Mouse (Mus musculus) hindbrain, embryonic 10.5 days (tissue): ENCODE data around the gene Bmp2k. TPM values are rescaled to one million over a fixed set of nuclear protein-coding genes. Genes with fewer than 3 reads are reported as not detected.

Experiments
- DNase-seq: peaks from one replicate; pipeline ENCODE4 v3.0.0-alpha.2; 2017; ENCODE audit warnings: low spot score
- H3K27ac ChIP-seq: fragments of 300-500 bp; sonication (generic); 2 replicates; pipeline ENCODE4 v1.5.1; 2016; ENCODE audit warnings: mild to moderate bottlenecking, moderate library complexity
- H3K27me3 ChIP-seq: fragments of 300-500 bp; sonication (generic); 2 replicates; pipeline ENCODE4 v1.6.1; 2016; ENCODE audit warnings: mild to moderate bottlenecking; ENCODE audit not compliant: poor library complexity, insufficient read depth, severe bottlenecking
- H3K36me3 ChIP-seq: fragments of 300-500 bp; sonication (generic); 2 replicates; pipeline ENCODE4 v1.6.1; 2016; ENCODE audit warnings: mild to moderate bottlenecking, moderate library complexity
- H3K4me1 ChIP-seq: fragments of 300-500 bp; sonication (generic); replicated peaks from 2 replicates; pipeline ENCODE4 v1.6.1; 2016; ENCODE audit warnings: mild to moderate bottlenecking
- H3K4me3 ChIP-seq: fragments of 300-500 bp; sonication (generic); 2 replicates; pipeline ENCODE4 v1.5.1; 2016; ENCODE audit warnings: mild to moderate bottlenecking, moderate library complexity
- H3K9me3 ChIP-seq: fragments of 300-500 bp; sonication (generic); 2 replicates; pipeline ENCODE4 v1.6.1; 2016; ENCODE audit warnings: mild to moderate bottlenecking, moderate library complexity
- WGBS: fragments of 180-500 bp; shearing (Covaris S2); methylation state at CpG from one replicate; pipeline ENCODE4 v1.1.7; 2016; 5-methylcytosine and 5-hydroxymethylcytosine counted together
- polyA plus RNA-seq: library from polyadenylated mRNA; unstranded; fragments of >200 nt; fragmentation: Nextera tagmentation; extraction: Ambion mirVana; gene quantifications from 2 replicates; pipeline ENCODE4 v1.2.1, GENCODE M21; 2016

Gene Bmp2k
- polyA plus RNA-seq, 1 experiment from 2014 or later: 10.2 TPM

DNA sequence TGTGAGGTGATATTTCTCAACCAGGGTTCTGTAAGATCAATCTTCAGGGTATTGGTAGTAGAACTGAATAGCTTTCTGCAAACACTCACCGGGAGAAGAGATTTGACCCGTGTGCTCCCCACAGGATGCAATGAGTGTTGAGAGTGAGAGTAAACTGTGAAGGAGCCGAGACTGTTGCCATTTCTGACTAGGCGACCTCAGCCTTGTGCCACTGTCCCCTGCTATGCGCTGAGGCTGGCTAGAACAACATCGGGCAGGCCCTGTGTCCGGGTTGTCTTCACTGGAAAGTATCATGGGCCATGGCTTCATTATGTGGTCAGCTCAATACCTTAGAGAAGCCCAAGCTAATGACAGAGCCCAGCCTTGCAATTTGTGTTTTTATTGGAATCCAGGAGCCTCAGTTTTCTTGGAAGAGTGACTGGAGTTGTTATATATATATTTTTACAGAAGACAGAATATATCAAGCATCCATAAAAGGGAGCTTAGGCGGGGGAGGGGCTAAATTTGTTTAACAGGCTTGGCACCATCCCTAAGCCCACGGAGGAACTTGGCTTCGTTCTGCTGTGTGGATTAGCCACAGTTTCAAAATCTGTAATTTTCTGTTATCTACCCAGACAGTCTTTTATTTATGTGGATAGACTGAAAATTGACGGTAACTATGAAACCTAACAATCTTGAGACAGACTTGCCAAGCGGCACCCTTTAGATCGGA lies 18.0 kb upstream of the Bmp2k start:
- H3K9me3 ChIP-seq: no peaks in the 10 kb centered on the region
- H3K27ac ChIP-seq: no peak overlapping the region
- whole genome bisulfite sequencing: 42% methylated on average over 13 of the region's 13 CpGs
- H3K4me3 ChIP-seq: no peak overlapping the region
- H3K36me3 ChIP-seq: no peaks in the 10 kb centered on the region
- H3K27me3 ChIP-seq: peaks cover 3% of the 10 kb centered on the region; the same call in 1 of the 2 replicates
- no peak for DNase-seq
- H3K4me1 ChIP-seq: peaks cover 15% of the 10 kb centered on the region

- no peaks in the 10 kb centered on the region for H3K36me3 ChIP-seq
- no peak for DNase-seq
- no peaks in the 10 kb centered on the region for H3K9me3 ChIP-seq
- peaks cover 3% of the 10 kb centered on the region; the same call in 1 of the 2 replicates for H3K27me3 ChIP-seq
- 21% methylated on average over 15 of the region's 15 CpGs for WGBS
- peaks cover 15% of the 10 kb centered on the region for H3K4me1 ChIP-seq
- H3K4me3 ChIP-seq: no peak overlapping the region
- H3K27ac ChIP-seq: no peak overlapping the region
These were observed 17.4 kb upstream of the Bmp2k start for GRCm38 (mm10) chr5:96980008-96980634.

GRCm38 (mm10) chr5:96981987-96982386 lies 15.5 kb upstream of the Bmp2k start:
- WGBS: 80% methylated on average over 3 of the region's 3 CpGs
- no peak overlapping the region for H3K27ac ChIP-seq
- peaks cover 15% of the 10 kb centered on the region for H3K4me1 ChIP-seq
- no peak overlapping the region for H3K4me3 ChIP-seq
- no peaks in the 10 kb centered on the region for H3K9me3 ChIP-seq
- H3K36me3 ChIP-seq: no peaks in the 10 kb centered on the region
- DNase-seq: no peak
- peaks cover 3% of the 10 kb centered on the region; the same call in 1 of the 2 replicates for H3K27me3 ChIP-seq

- H3K27me3 ChIP-seq: peaks cover 3% of the 10 kb centered on the region; the same call in 1 of the 2 replicates
- no peak overlapping the region for H3K4me3 ChIP-seq
- DNase-seq: no peak
- H3K9me3 ChIP-seq: no peaks in the 10 kb centered on the region
- no peak overlapping the region for H3K27ac ChIP-seq
- peaks cover 15% of the 10 kb centered on the region for H3K4me1 ChIP-seq
- H3K36me3 ChIP-seq: no peaks in the 10 kb centered on the region
- 88% methylated on average over 7 of the region's 7 CpGs for WGBS
These were observed 14.3 kb upstream of the Bmp2k start for GRCm38 (mm10) chr5:96983142-96983541.

DNA sequence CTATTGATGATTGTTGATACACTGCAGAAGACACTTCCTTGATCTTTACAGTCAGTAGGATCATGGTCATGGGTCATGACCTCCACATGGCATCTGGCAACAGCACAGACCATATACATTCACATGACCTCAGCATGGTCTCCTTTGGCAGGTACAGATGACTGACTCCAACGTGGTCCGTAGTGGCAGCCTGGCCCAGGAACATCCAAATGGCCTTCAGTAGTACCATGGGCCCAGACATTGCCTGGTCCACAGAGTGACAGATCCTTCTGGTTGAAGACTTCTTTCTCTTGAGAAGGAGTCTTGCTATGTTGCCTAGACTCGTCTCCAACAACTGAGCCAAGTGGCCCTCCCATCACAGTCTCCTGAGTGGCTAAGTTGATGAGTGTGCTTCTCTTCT lies 10.6 kb upstream of the Bmp2k start:
- no peak overlapping the region for H3K4me3 ChIP-seq
- peaks cover 3% of the 10 kb centered on the region; the same call in 1 of the 2 replicates for H3K27me3 ChIP-seq
- DNase-seq: no peak
- 94% methylated on average over 3 of the region's 3 CpGs for WGBS
- H3K4me1 ChIP-seq: no peaks in the 10 kb centered on the region
- no peak overlapping the region for H3K27ac ChIP-seq
- H3K9me3 ChIP-seq: no peaks in the 10 kb centered on the region
- no peaks in the 10 kb centered on the region for H3K36me3 ChIP-seq

- H3K27me3 ChIP-seq: no peaks in the 10 kb centered on the region
- no peak overlapping the region for H3K27ac ChIP-seq
- no peak for DNase-seq
- no peaks in the 10 kb centered on the region for H3K9me3 ChIP-seq
- H3K4me3 ChIP-seq: no peak overlapping the region
- 89% methylated on average over 4 of the region's 4 CpGs for WGBS
- no peaks in the 10 kb centered on the region for H3K36me3 ChIP-seq
- no peaks in the 10 kb centered on the region for H3K4me1 ChIP-seq
These were observed 8.6 kb upstream of the Bmp2k start for GRCm38 (mm10) chr5:96988880-96989279.

GRCm38 (mm10) chr5:96991156-96991555 lies 6.3 kb upstream of the Bmp2k start:
- H3K36me3 ChIP-seq: no peaks in the 10 kb centered on the region
- peaks cover 5% of the 10 kb centered on the region for H3K4me1 ChIP-seq
- no peak for DNase-seq
- no peaks in the 10 kb centered on the region for H3K9me3 ChIP-seq
- H3K27ac ChIP-seq: no peak overlapping the region
- 95% methylated on average over 6 of the region's 6 CpGs for WGBS
- no peaks in the 10 kb centered on the region for H3K27me3 ChIP-seq
- H3K4me3 ChIP-seq: no peak overlapping the region

DNA sequence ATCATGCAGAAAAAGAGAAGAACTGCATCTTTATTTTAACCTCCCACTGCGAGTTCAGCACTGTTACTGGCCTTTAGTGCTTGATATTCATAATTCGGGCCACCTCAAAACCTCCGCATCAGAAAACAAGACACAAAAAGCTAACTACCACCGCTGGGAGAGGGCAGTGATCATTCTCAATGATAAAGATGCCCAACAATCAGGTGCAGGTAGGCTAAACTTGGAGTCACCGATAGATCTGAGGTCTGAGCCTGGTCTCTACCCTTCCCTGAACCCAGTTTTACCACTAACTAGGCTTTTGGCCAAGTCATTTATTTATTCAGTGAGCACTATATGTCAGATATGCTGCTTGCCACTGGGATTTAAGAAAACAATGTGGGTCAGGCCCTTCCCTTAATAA lies 4.8 kb upstream of the Bmp2k start:
- no peak overlapping the region for H3K27ac ChIP-seq
- no peak for DNase-seq
- 89% methylated on average over 5 of the region's 5 CpGs for WGBS

DNA sequence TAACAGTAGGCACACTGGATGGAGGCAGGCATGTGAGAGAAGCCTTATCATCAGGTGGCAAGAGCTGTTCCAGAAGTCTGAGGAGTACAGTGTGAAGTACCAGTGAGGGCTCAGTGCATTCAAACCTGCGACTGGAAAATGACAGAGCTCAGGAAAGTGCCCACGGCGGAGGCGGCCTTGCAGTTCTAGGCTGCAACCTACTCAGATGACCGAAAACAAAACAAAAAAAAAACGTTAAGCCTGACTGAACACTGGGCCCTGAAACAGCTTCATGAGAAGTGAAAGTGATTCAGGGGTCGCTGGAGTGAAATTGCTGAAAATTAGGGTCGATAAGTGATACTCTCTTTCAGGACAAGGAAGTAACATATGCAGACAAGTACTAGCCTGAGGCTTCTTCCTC lies 4.4 kb upstream of the Bmp2k start:
- WGBS: 73% methylated on average over 8 of the region's 8 CpGs
- DNase-seq: no peak
- no peak overlapping the region for H3K27ac ChIP-seq

More for the DNA sequence above, 4.8 kb upstream of the Bmp2k start:
- H3K9me3 ChIP-seq: no peaks in the 10 kb centered on the region
- no peak overlapping the region for H3K4me3 ChIP-seq
- H3K27me3 ChIP-seq: no peaks in the 10 kb centered on the region
- H3K36me3 ChIP-seq: no peaks in the 10 kb centered on the region
- peaks cover 14% of the 10 kb centered on the region for H3K4me1 ChIP-seq

GRCm38 (mm10) chr5:96995791-96996190 lies 1.7 kb upstream of the Bmp2k start:
- Histone ChIP-seq H3K36me3 (no peaks in the 10 kb centered on the region), H3K27me3 (no peaks in the 10 kb centered on the region), H3K4me3 (no peak overlapping the region), H3K9me3 (no peaks in the 10 kb centered on the region), H3K27ac (no peak overlapping the region), H3K4me1 (peaks cover 32% of the 10 kb centered on the region)
- WGBS: 73% methylated on average over 5 of the region's 5 CpGs
- no peak for DNase-seq

More for the DNA sequence above, 4.4 kb upstream of the Bmp2k start:
- Histone ChIP-seq H3K4me3 (no peak overlapping the region), H3K9me3 (no peaks in the 10 kb centered on the region), H3K27me3 (no peaks in the 10 kb centered on the region), H3K36me3 (no peaks in the 10 kb centered on the region), H3K4me1 (peaks cover 14% of the 10 kb centered on the region)

DNA sequence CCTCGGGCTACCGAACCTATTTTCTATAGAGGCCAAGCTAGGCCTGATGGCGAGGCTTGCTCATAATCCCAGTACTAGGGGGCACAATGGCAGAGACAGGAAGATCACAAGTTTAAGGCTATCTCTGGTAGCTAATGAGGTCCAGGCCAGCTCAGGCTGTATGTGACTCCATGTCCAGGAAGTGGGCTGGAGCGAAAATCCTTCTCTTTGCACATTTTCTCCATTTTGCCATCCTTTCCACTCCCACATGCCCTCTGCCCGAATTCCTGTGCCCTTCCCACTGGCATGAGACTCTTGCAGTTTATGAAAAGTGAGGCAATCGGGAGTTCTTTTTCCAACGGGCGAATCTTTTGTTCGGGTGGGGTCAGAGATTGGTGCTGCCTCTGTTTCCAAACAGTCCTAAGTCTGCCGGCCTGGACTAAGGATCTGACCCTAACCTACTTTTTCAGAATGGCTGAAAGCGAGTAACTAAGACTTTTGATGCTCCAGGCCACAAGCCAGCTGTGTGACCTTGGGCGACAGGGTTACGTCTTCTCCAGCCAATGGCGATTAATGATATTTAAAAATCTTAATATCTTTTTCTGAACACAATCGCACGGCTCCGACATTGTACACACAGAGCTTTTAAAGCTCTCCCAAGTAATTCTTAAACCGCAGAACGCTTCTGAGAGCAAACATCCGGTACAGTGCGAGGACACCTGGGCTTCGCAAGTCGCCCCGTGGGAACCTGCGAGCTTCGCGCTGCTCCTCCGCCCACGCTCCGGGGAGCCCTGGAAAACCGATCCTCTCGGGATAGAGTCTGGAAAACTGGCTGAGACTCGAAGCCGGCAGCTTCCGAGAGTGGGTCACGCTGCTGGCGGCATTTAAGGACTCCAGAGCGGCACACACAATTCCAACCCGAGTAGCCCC lies 834 bp upstream of the Bmp2k start:
- Histone ChIP-seq H3K27me3 (no peaks in the 10 kb centered on the region), H3K27ac (peak overlapping the region; percentile 96), H3K4me1 (peaks cover 32% of the 10 kb centered on the region), H3K4me3 (peak overlapping the region; percentile 92), H3K36me3 (no peaks in the 10 kb centered on the region), H3K9me3 (no peaks in the 10 kb centered on the region)
- WGBS: 23% methylated on average over 39 of the region's 39 CpGs
- peak; percentile 11 for DNase-seq

DNA sequence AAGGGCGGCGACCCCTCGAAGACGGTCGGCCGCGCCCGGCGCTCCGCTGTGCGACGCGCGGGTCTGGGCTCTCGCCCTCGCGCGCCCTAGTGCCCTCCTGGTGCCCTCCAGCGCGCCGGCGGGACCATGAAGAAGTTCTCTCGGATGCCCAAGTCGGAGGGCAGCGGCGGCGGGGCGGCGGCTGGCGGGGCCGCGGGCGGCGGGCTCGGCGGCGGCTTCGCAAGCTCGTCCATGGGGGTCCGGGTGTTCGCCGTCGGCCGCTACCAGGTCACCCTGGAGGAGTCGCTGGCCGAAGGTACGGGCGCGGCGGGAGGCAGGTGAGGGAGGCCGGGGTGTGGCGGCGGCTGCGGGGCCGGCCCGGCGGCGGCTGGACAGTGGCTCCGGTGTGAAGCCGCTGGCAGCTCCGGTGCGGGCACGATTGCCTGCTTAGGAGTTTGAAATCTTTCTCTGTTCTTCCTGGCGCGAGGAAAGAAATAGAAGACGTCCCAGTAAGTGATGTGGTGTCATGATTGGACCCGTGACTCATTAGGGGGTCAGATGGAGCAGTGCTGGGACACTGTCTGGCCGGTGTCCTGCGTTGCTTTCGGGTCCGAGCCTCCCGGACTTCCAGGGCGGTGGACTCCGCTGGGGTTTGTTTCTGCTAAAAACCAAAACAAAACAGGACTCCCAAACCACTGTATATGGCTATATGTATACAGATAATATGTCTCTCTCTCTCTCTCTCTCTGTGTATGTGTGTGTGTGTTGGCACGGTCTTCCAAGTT lies 495 bp downstream of the Bmp2k start:
- Histone ChIP-seq H3K36me3 (no peaks in the 10 kb centered on the region), H3K27ac (peak overlapping the region; percentile 96), H3K27me3 (no peaks in the 10 kb centered on the region), H3K4me1 (peaks cover 32% of the 10 kb centered on the region), H3K9me3 (no peaks in the 10 kb centered on the region), H3K4me3 (peak overlapping the region; percentile 92)
- no peak for DNase-seq
- WGBS: under 1% methylated on average over 75 of the region's 75 CpGs
